Mouse (Mus musculus) MEL (cell line): Measurements from ENCODE around the gene Tgm1. TPM values are rescaled to one million over a fixed set of nuclear protein-coding genes. Genes with fewer than 3 reads are reported as not detected.

Experiments
- DNase-seq: peaks from one replicate; pipeline ENCODE4 v3.0.0; 2011; ENCODE audit warnings: low read depth, low spot score
- H3K27ac ChIP-seq: 2 replicates; pipeline ENCODE4 v1.5.1; 2012; ENCODE audit warnings: low read depth, mild to moderate bottlenecking, control low read depth, low read length, moderate library complexity; ENCODE audit not compliant: control insufficient read depth
- H3K27me3 ChIP-seq, 2 experiments: fragments of 150-350 bp in 1 of 2; sonication (generic) in 1 of 2; 2 replicates each; pipeline ENCODE4 v1.6.1; 2012; ENCODE audit warnings: low read length in 2 of 2, mild to moderate bottlenecking in 2 of 2, improper control_type of control experiment in 1 of 2, moderate library complexity in 1 of 2; ENCODE audit not compliant: insufficient read depth in 2 of 2, control insufficient read depth in 1 of 2
- H3K36me3 ChIP-seq, 2 experiments: 2 replicates each; pipeline ENCODE4 v1.6.1; 2012 to 2014; ENCODE audit warnings: low read length in 2 of 2, improper control_type of control experiment in 1 of 2, inconsistent platforms in 1 of 2, mild to moderate bottlenecking in 1 of 2; ENCODE audit not compliant: insufficient read depth in 2 of 2, control insufficient read depth in 1 of 2
- H3K4me1 ChIP-seq, 2 experiments: fragments of 150-350 bp in 1 of 2; sonication (generic) in 1 of 2; 2 replicates each; pipeline ENCODE4 v1.6.1; 2012; ENCODE audit warnings: low read length in 2 of 2, improper control_type of control experiment in 1 of 2, mild to moderate bottlenecking in 1 of 2; ENCODE audit not compliant: insufficient read depth in 2 of 2, control insufficient read depth in 1 of 2
- H3K4me3 ChIP-seq, 2 experiments: fragments of 150-350 bp in 1 of 2; sonication (generic) in 1 of 2; 2 replicates each; pipeline ENCODE4 v1.5.1; 2012; ENCODE audit warnings: low read depth in 2 of 2, low read length in 2 of 2, mild to moderate bottlenecking in 2 of 2, moderate library complexity in 2 of 2, control low read depth in 1 of 2, improper control_type of control experiment in 1 of 2; ENCODE audit not compliant: control insufficient read depth in 1 of 2, insufficient read depth in 1 of 2
- H3K79me2 ChIP-seq: 2 replicates; pipeline ENCODE4 v1.6.1; 2012; ENCODE audit warnings: mild to moderate bottlenecking, low read length, moderate library complexity; ENCODE audit not compliant: control insufficient read depth, poor library complexity, insufficient read depth
- H3K9ac ChIP-seq: 2 replicates; pipeline ENCODE4 v1.6.1; 2012; ENCODE audit warnings: low read depth, mild to moderate bottlenecking, control low read depth, low read length, moderate library complexity; ENCODE audit not compliant: control insufficient read depth, poor library complexity, severe bottlenecking
- H3K9me3 ChIP-seq: fragments of 150-350 bp; sonication (generic); replicated peaks from 2 replicates; pipeline ENCODE4 v1.6.1; 2012; ENCODE audit warnings: mild to moderate bottlenecking, low read length, improper control_type of control experiment, moderate library complexity; ENCODE audit not compliant: insufficient read depth
- BHLHE40 ChIP-seq: IDR thresholded peaks from 2 replicates; pipeline ENCODE4 v1.6.1; 2012; ENCODE audit warnings: low read depth, mild to moderate bottlenecking, inconsistent platforms, low read length, improper control_type of control experiment, borderline replicate concordance
- CHD1 ChIP-seq: IDR thresholded peaks from 2 replicates; pipeline ENCODE4 v1.6.1; 2012; ENCODE audit warnings: low read depth, mild to moderate bottlenecking, inconsistent platforms, low read length, improper control_type of control experiment
- CHD2 ChIP-seq: IDR thresholded peaks from 2 replicates; pipeline ENCODE4 v1.6.1; 2011; ENCODE audit warnings: low read length, improper control_type of control experiment
- CTCF ChIP-seq, 3 experiments: IDR thresholded peaks in 2 of 3; conservative IDR thresholded peaks in 1 of 3; 2 replicates each; pipeline ENCODE4 v1.5.1; 2011 to 2012; ENCODE audit warnings: low read length in 3 of 3, low read depth in 2 of 3, mild to moderate bottlenecking in 2 of 3, improper control_type of control experiment in 1 of 3, inconsistent platforms in 1 of 3, mixed read lengths in 1 of 3, moderate library complexity in 1 of 3; ENCODE audit not compliant: control insufficient read depth in 1 of 3, insufficient read depth in 1 of 3, poor library complexity in 1 of 3, severe bottlenecking in 1 of 3
- E2F4 ChIP-seq: IDR thresholded peaks from 2 replicates; pipeline ENCODE4 v1.6.1; 2011; ENCODE audit warnings: low read depth, low read length, improper control_type of control experiment, borderline replicate concordance
- ELF1 ChIP-seq: IDR thresholded peaks from 2 replicates; pipeline ENCODE4 v1.6.1; 2014; ENCODE audit warnings: low read depth, mild to moderate bottlenecking, inconsistent platforms, low read length, improper control_type of control experiment, moderate library complexity
- EP300 ChIP-seq, 2 experiments: IDR thresholded peaks; 2 replicates each; pipeline ENCODE4 v1.6.1; 2011; ENCODE audit warnings: improper control_type of control experiment in 2 of 2, low read length in 2 of 2, low read depth in 1 of 2, mild to moderate bottlenecking in 1 of 2
- ETS1 ChIP-seq: IDR thresholded peaks from 2 replicates; pipeline ENCODE4 v1.6.1; 2012; ENCODE audit warnings: low read depth, mild to moderate bottlenecking, inconsistent platforms, low read length, improper control_type of control experiment, moderate library complexity
- GABPA ChIP-seq: IDR thresholded peaks from 2 replicates; pipeline ENCODE4 v1.6.1; 2012; ENCODE audit warnings: low read depth, mild to moderate bottlenecking, inconsistent platforms, low read length, improper control_type of control experiment, moderate library complexity
- GATA1 ChIP-seq: IDR thresholded peaks from 2 replicates; pipeline ENCODE4 v1.6.1; 2011; ENCODE audit warnings: low read depth, low read length, improper control_type of control experiment
- JUND ChIP-seq: IDR thresholded peaks from 2 replicates; pipeline ENCODE4 v1.6.1; 2011; ENCODE audit warnings: low read depth, mild to moderate bottlenecking, improper control_type of control experiment, low read length
- KAT2A ChIP-seq: conservative IDR thresholded peaks from 2 replicates; pipeline ENCODE4 v1.6.1; 2012; ENCODE audit warnings: low read depth, low read length, improper control_type of control experiment, inconsistent platforms
- MAFK ChIP-seq: IDR thresholded peaks from 2 replicates; pipeline ENCODE4 v1.6.1; 2011; ENCODE audit warnings: low read depth, mild to moderate bottlenecking, low read length, improper control_type of control experiment, borderline replicate concordance
- MAX ChIP-seq: IDR thresholded peaks from 2 replicates; pipeline ENCODE4 v1.6.1; 2011; ENCODE audit warnings: low read length, improper control_type of control experiment
- MAZ ChIP-seq: IDR thresholded peaks from 2 replicates; pipeline ENCODE4 v1.6.1; 2012; ENCODE audit warnings: low read depth, mild to moderate bottlenecking, inconsistent platforms, low read length, improper control_type of control experiment
- MEF2A ChIP-seq: IDR thresholded peaks from 2 replicates; pipeline ENCODE4 v1.6.1; 2014; ENCODE audit warnings: low read depth, mild to moderate bottlenecking, inconsistent platforms, low read length, improper control_type of control experiment; ENCODE audit not compliant: poor library complexity, insufficient replicate concordance, severe bottlenecking; ENCODE audit errors: extremely low read depth
- MYB ChIP-seq: IDR thresholded peaks from 2 replicates; pipeline ENCODE4 v1.6.1; 2011; ENCODE audit warnings: mild to moderate bottlenecking, low read depth, low read length, improper control_type of control experiment
- MYC ChIP-seq: IDR thresholded peaks from 2 replicates; pipeline ENCODE4 v1.6.1; 2011; ENCODE audit warnings: low read depth, mild to moderate bottlenecking, low read length, improper control_type of control experiment, moderate library complexity
- NELFE ChIP-seq: IDR thresholded peaks from 2 replicates; pipeline ENCODE4 v1.6.1; 2011; ENCODE audit warnings: low read depth, low read length, improper control_type of control experiment
- NRF1 ChIP-seq: IDR thresholded peaks from 2 replicates; pipeline ENCODE4 v1.6.1; 2014; ENCODE audit warnings: low read depth, mild to moderate bottlenecking, inconsistent platforms, low read length, improper control_type of control experiment, moderate library complexity; ENCODE audit not compliant: poor library complexity, insufficient read depth, severe bottlenecking
- POLR2A ChIP-seq, 2 experiments: IDR thresholded peaks; 2 replicates each; pipeline ENCODE4 v1.6.1; 2011 to 2012; ENCODE audit warnings: low read length in 2 of 2, mild to moderate bottlenecking in 2 of 2, control low read depth in 1 of 2, improper control_type of control experiment in 1 of 2, low read depth in 1 of 2, moderate library complexity in 1 of 2; ENCODE audit not compliant: control insufficient read depth in 1 of 2, insufficient read depth in 1 of 2, poor library complexity in 1 of 2
- POLR2AphosphoS2 ChIP-seq: IDR thresholded peaks from 2 replicates; pipeline ENCODE4 v1.6.1; 2011; ENCODE audit warnings: low read length, improper control_type of control experiment
- POLR2AphosphoS5 ChIP-seq: IDR thresholded peaks from 2 replicates; pipeline ENCODE4 v1.6.1; 2012; ENCODE audit warnings: low read depth, borderline replicate concordance, mild to moderate bottlenecking, inconsistent platforms, low read length, moderate library complexity, mixed read lengths
- RAD21 ChIP-seq: IDR thresholded peaks from 2 replicates; pipeline ENCODE4 v1.6.1; 2011; ENCODE audit warnings: mild to moderate bottlenecking, low read depth, low read length, improper control_type of control experiment
- RCOR1 ChIP-seq: IDR thresholded peaks from 2 replicates; pipeline ENCODE4 v1.6.1; 2012; ENCODE audit warnings: low read depth, mild to moderate bottlenecking, inconsistent platforms, low read length, improper control_type of control experiment
- SMC3 ChIP-seq: IDR thresholded peaks from 2 replicates; pipeline ENCODE4 v1.6.1; 2011; ENCODE audit warnings: low read depth, low read length, improper control_type of control experiment
- TAL1 ChIP-seq: IDR thresholded peaks from 2 replicates; pipeline ENCODE4 v1.6.1; 2012; ENCODE audit warnings: mild to moderate bottlenecking, inconsistent platforms, low read length, moderate library complexity, mixed read lengths
- TBP ChIP-seq: IDR thresholded peaks from 2 replicates; pipeline ENCODE4 v1.8.0; 2011; ENCODE audit warnings: low read depth, low read length, improper control_type of control experiment
- TCF12 ChIP-seq: IDR thresholded peaks from 2 replicates; pipeline ENCODE4 v1.6.1; 2014; ENCODE audit warnings: low read depth, mild to moderate bottlenecking, inconsistent platforms, low read length, improper control_type of control experiment, moderate library complexity
- UBTF ChIP-seq: IDR thresholded peaks from 2 replicates; pipeline ENCODE4 v1.6.1; 2012; ENCODE audit warnings: low read depth, mild to moderate bottlenecking, inconsistent platforms, low read length, improper control_type of control experiment, moderate library complexity, borderline replicate concordance; ENCODE audit not compliant: insufficient read depth
- USF2 ChIP-seq, 2 experiments: IDR thresholded peaks; 2 replicates each; pipeline ENCODE4 v1.6.1; 2011 to 2012; ENCODE audit warnings: improper control_type of control experiment in 2 of 2, low read length in 2 of 2, borderline replicate concordance in 1 of 2, inconsistent platforms in 1 of 2, low read depth in 1 of 2, mild to moderate bottlenecking in 1 of 2; ENCODE audit not compliant: insufficient read depth in 1 of 2
- ZC3H11A ChIP-seq: IDR thresholded peaks from 2 replicates; pipeline ENCODE4 v1.6.1; 2012; ENCODE audit warnings: low read depth, mild to moderate bottlenecking, inconsistent platforms, low read length, improper control_type of control experiment
- ZKSCAN1 ChIP-seq: IDR thresholded peaks from 2 replicates; pipeline ENCODE4 v1.6.1; 2012; ENCODE audit warnings: low read depth, mild to moderate bottlenecking, inconsistent platforms, low read length, improper control_type of control experiment, moderate library complexity
- ZMIZ1 ChIP-seq: IDR thresholded peaks from 2 replicates; pipeline ENCODE4 v1.6.1; 2012; ENCODE audit warnings: low read depth, mild to moderate bottlenecking, inconsistent platforms, low read length, improper control_type of control experiment, moderate library complexity
- ZNF384 ChIP-seq: IDR thresholded peaks from 2 replicates; pipeline ENCODE4 v1.6.1; 2012; ENCODE audit warnings: low read depth, mild to moderate bottlenecking, inconsistent platforms, low read length, improper control_type of control experiment
- polyA plus RNA-seq, 2 experiments: library from polyadenylated mRNA; stranded (reverse) in 1 of 2; unstranded in 1 of 2; fragments of >175 nt in 1 of 2; fragments of >200 nt in 1 of 2; gene quantifications; 2 replicates each; pipeline versions ENCODE4 v1.2.1 to v1.2.4; 2012; ENCODE audit warnings: low replicate concordance in 2 of 2, low read depth in 1 of 2; ENCODE audit not compliant: insufficient read length in 2 of 2, insufficient read depth in 1 of 2, missing spikeins in 1 of 2
- total RNA-seq: library from RNA; depleted of rRNA; stranded (reverse); fragments of 300-350 nt; gene quantifications from 2 replicates; pipeline ENCODE4 v1.2.3, GENCODE M21; 2012

Tgm1 gene
- total and polyA plus RNA-seq, 3 experiments: 6.2 to 11.4 TPM; not detected in 1

DNA sequence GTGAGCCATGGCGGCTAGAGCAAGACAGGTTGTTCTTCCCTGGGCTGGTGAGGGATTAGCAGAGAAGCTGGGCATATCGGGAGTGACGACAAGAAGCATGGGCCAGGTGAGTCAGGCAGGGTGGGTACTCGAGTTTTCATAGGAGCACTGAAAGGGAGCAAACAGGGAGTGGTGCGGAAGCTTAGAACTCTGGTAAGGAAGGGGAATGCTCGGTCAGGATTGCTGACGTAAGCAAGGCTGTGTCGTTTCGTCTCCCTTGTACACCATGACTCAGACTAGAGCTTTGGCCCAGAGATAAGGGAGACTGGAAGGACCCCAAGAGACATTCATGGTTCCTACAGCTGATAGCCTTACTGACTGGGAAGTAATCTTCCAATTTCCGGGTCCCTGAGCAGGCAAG, 20.2 kb upstream of the Tgm1 start (continued):
- TF ChIP-seq NELFE: no peak

DNA sequence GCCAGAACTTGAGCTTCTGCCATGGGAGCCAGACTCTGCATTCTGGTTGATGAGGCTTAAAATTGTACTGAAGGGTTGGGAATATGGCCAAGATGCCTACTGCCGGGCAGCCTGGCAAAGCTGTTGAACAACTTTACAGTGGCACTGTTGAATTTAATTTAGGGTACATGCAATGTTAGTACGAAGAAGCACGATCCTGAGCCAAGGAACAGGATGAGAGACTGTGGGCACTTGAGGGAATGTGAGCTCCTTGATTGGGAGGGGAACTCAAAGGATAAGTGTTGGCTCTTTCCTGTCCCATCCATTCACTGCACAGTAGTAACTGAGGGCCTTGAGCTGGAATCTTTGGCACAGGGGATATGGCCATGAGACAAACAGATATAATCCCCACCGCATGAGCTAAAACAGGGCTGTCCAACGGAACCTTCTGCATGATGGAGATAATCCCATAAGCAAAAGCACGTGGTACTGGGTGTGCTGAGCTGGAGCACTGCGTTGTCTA, 16.9 kb upstream of the Tgm1 start:
- Histone ChIP-seq H3K9ac (no peak overlapping the region), H3K36me3 (peaks cover 0 to 25% of the 10 kb centered on the region in 2 experiments; a peak in 2 of 4 replicates), H3K4me3 (no peak overlapping the region), H3K27ac (no peak overlapping the region), H3K79me2 (no peaks in the 10 kb centered on the region), H3K4me1 (peaks cover 13 to 46% of the 10 kb centered on the region in 2 experiments), H3K9me3 (no peaks in the 10 kb centered on the region), H3K27me3 (no peaks in the 10 kb centered on the region)
- peak; percentile 65 for DNase-seq
- TF ChIP-seq CTCF (IDR thresholded peaks at IDR 0.05 in 2 of 3, conservative IDR thresholded peaks at IDR 0.05 in 1 of 3; ENCODE audit: control insufficient read depth in 1 of 3, insufficient read depth in 1 of 3, low read depth in 2 of 3, low read length in 3 of 3, poor library complexity in 1 of 3, severe bottlenecking in 1 of 3): no peak
- TF ChIP-seq ELF1: no peak
- TF ChIP-seq MEF2A: peak; percentile 29; the same call in 1 of the 2 replicates
- no peak for TF ChIP-seq GABPA
- no peak for TF ChIP-seq BHLHE40
- TF ChIP-seq POLR2AphosphoS5: no peak
- TF ChIP-seq USF2 (IDR thresholded peaks at IDR 0.05; ENCODE audit: borderline replicate concordance in 1 of 2, insufficient read depth in 1 of 2, low read depth in 1 of 2, low read length in 2 of 2): no peak
- TF ChIP-seq RAD21: no peak
- no peak for TF ChIP-seq KAT2A
- no peak for TF ChIP-seq UBTF
- TF ChIP-seq ETS1: peak; percentile 52
- TF ChIP-seq TAL1: peak; percentile 83
- TF ChIP-seq ZMIZ1: no peak
- TF ChIP-seq NELFE: no peak
- TF ChIP-seq NRF1: no peak
- peak; percentile 81 for TF ChIP-seq TCF12
- no peak for TF ChIP-seq E2F4
- TF ChIP-seq ZNF384: no peak
- no peak for TF ChIP-seq JUND
- no peak for TF ChIP-seq MAFK
- no peak for TF ChIP-seq POLR2AphosphoS2
- peak; percentile 96 for TF ChIP-seq MAX
- no peak for TF ChIP-seq MAZ
- TF ChIP-seq MYC: peak; percentile 83
- TF ChIP-seq EP300 (IDR thresholded peaks at IDR 0.05; ENCODE audit: low read depth in 1 of 2, low read length in 2 of 2): peak; percentile 65 to 86
- TF ChIP-seq ZC3H11A: no peak
- no peak for TF ChIP-seq CHD2
- TF ChIP-seq MYB: no peak
- TF ChIP-seq TBP: no peak
- TF ChIP-seq CHD1: no peak
- TF ChIP-seq ZKSCAN1: no peak
- TF ChIP-seq POLR2A (IDR thresholded peaks at IDR 0.05; ENCODE audit: control insufficient read depth in 1 of 2, insufficient read depth in 1 of 2, low read depth in 1 of 2, low read length in 2 of 2, poor library complexity in 1 of 2): no peak
- no peak for TF ChIP-seq SMC3
- peak; percentile 38; the same call in 1 of the 2 replicates for TF ChIP-seq GATA1
- no peak for TF ChIP-seq RCOR1
